Mouse (Mus musculus) adrenal gland, adult 18-20 months (tissue): ENCODE measurements at regions not wholly inside any gene's neighbourhood (a gene's known extent, or its start where the extent isn't known, plus 50 kb on each side); places are given as distances from the start of the nearest gene placed in this dataset.

Experiments
- DNase-seq, 2 experiments: peaks; one replicate each; pipeline ENCODE4 v3.0.0; 2021 to 2022; ENCODE audit warnings: low spot score in 2 of 2

- no peak for DNase-seq
Measured at GRCm38 (mm10) chr5:149908376-149909078, 109.9 kb upstream of the Rxfp2 start.

- no peak for DNase-seq
Measured at GRCm38 (mm10) chr5:149909108-149909739, 109.3 kb upstream of the Rxfp2 start.

DNA sequence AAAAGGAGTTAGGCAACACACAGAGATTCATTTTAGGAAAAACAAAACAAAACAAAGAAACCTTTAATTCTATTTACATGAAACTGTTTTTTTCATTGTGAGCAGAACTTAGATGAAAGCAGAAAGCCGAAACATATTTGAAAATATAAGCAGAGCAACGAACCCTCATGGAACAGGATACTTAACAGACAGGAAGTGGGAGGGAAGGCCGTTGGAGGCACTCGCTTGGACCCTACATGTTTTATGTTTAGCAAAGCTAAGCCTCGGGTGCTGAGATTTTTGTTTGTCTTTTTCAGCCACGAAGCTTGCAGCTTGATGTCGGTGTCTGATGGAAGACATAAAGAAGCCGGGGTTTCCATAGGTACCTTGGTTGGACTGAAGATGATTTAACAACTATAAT lies 108.5 kb upstream of the Rxfp2 start:
- DNase-seq: no peak

- DNase-seq: no peak
Measured at GRCm38 (mm10) chr5:149911968-149912367, 106.5 kb upstream of the Rxfp2 start.

GRCm38 (mm10) chr5:149915761-149916160 lies 102.7 kb upstream of the Rxfp2 start:
- no peak for DNase-seq

DNA sequence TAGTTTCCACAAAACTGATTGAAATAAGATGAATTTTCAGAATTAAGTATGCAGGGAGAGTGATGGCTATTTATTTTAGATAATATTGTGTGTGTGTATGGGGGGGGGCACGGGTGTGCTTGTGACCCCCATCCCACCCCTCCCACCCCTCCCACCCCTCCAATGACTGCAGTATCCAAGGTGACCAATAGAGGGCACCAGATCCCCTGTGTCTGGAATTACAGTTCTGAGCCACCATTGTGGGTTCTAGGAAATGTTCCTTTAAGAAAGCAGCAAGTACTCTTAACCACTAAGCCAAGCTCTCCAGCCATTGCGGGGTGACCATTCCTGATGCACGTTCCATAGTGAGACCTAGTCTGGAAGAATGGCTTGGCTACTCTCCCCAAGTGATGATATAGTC lies 101.1 kb upstream of the Rxfp2 start:
- DNase-seq: peak in 1 of 2 experiments; percentile 23

- DNase-seq: no peak
Measured at GRCm38 (mm10) chr5:149919097-149919496, 99.4 kb upstream of the Rxfp2 start.

GRCm38 (mm10) chr5:149920326-149920725 lies 98.1 kb upstream of the Rxfp2 start:
- DNase-seq: no peak

DNA sequence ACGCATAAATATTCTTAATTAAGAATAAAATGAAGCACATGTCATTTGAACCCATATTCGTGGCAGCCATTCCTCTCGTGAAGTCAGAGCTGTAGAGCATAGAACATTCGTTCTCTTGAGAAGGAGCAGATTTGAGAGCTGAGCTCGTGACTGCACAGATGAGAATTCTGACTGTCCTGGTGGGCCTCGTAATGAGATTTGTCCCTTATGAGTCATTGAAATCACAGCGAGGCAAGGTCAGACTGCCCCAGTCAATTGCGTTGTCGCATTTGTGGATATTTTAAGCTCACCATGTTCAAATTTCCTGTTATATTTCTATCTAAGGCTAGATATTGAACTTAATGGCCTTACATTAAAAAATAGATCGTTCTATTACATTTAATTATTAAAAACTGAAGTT lies 94.0 kb upstream of the Rxfp2 start:
- DNase-seq: no peak

DNA sequence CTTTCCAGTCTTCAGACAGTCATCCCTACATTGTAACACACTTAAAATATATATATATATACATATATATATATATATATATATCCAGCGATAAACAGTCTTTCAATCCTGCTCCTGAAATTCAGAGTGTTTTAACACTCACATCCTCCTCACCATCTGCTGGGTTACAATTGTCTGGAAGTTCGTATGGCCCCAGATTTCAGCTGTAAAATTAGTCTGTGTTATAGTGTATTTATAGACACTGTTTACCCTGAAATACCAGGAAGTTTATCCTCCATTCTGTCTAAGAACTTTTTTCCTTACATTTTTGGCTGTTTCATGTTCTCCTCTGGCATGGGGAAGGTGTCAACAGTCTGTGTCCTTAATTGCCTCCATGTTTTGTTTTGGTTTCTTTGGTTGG lies 91.7 kb upstream of the Rxfp2 start:
- DNase-seq: no peak

- no peak for DNase-seq
Measured at GRCm38 (mm10) chr5:149931574-149932161, 86.8 kb upstream of the Rxfp2 start.

DNA sequence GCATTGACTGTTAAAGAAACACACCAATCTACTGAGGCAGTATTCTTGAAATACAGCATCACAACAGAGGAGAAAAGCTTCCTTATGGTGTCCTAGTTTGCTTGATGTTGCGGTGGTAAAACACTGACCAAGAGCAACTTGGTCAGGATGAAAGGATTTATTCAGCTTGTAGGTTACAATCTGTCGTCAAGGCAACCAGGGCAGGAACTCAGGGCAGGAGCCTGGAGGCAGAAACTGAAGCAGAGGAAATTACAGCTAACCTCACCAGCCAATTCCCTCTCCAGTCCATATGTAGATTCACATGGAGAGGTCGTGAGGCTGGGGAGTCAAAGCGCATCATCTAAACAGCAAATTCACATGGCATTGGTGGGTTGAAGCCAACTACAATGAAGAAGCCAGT lies 86.3 kb upstream of the Rxfp2 start:
- DNase-seq: no peak

GRCm38 (mm10) chr5:149945651-149946050 lies 72.8 kb upstream of the Rxfp2 start:
- no peak for DNase-seq

DNA sequence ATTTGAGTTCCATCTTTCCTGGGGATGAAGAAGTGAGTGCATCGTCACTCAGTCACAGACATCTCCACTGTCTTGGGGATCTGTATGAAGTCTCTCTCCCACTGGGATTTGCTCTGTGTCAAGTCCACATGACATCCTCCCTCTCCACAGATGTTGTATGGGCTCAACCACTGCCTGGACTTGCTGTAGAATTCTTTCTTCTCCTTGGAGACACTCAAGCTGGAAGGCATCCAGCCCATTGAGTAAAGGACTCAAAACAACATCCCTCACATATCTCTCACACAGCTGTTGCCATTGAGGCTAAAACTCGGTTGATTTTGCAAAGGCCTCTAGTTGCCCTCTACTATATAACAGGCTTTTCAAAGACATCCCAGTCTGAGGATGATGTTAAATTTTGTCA lies 71.0 kb upstream of the Rxfp2 start:
- no peak for DNase-seq

DNA sequence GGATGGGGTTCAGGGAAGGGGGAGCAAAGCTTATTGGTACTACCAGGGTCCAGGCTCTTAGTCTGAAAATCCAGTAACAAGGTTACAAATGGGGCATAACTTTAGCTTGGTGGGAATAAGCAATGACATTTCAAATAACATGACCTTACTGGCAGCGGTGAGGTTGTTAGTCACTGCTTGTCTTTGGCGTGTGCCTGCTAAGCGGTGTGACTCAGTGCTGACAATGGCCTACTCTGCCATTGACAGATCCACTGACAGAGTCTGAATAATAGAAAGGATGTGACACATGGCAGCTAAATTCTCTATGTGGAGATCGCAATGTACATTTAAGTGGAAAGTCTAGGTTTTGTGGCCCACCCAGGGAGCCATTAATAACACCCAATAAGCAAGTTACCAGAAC lies 61.5 kb upstream of the Rxfp2 start:
- DNase-seq: peak in 1 of 2 experiments; percentile 18

DNA sequence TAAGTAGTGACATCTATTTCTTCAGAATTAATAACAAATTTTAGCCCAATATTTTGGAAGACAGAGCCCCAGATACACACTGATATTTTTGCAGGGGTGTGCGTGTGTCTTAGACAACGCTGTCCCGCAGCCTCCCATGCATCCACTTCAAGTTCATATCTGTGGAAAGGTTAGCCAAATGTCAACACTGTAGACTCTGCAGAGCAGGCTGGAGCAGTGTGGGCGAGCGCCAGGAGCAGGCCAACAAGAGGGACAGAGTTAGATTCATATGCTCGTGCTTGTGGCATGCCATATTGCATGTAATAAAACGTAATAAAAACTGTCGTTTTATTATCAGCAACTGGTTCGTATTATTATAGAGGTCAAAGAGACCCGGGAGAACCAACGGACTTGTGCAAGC lies 57.3 kb upstream of the Rxfp2 start:
- DNase-seq: no peak

- no peak for DNase-seq
Measured at GRCm38 (mm10) chr5:149964748-149965147, 53.7 kb upstream of the Rxfp2 start.
